Mouse (Mus musculus) 3T3-L1 (cell line): ENCODE data around the gene Nipal3.

Experiments used
- DNase-seq: peaks from one replicate; pipeline ENCODE4 v3.0.0-alpha.2; 2015; ENCODE audit warnings: low read depth, low spot score

The Nipal3 gene

GRCm38 (mm10) chr4:135505794-135506193, 11.0 kb upstream of the Nipal3 start:
- DNase-seq = no peak

GRCm38 (mm10) chr4:135501587-135501986, 6.7 kb upstream of the Nipal3 start:
- no peak for DNase-seq

- no peak for DNase-seq
Measured at GRCm38 (mm10) chr4:135499831-135500230, 5.0 kb upstream of the Nipal3 start.

GRCm38 (mm10) chr4:135498136-135498535, 3.3 kb upstream of the Nipal3 start:
- DNase-seq = no peak

GRCm38 (mm10) chr4:135495810-135496209, 972 bp upstream of the Nipal3 start:
- no peak for DNase-seq

- no peak for DNase-seq
Measured at GRCm38 (mm10) chr4:135495397-135495791, 556 bp upstream of the Nipal3 start.

- DNase-seq = peak; percentile 45
Measured at GRCm38 (mm10) chr4:135493691-135494520, 932 bp downstream of the Nipal3 start.

GRCm38 (mm10) chr4:135493271-135493670, 1.6 kb downstream of the Nipal3 start:
- DNase-seq = no peak

- no peak for DNase-seq
Measured at GRCm38 (mm10) chr4:135489256-135489655, 5.6 kb downstream of the Nipal3 start.

GRCm38 (mm10) chr4:135486352-135486751, 8.5 kb downstream of the Nipal3 start:
- no peak for DNase-seq

GRCm38 (mm10) chr4:135485086-135485485, 9.8 kb downstream of the Nipal3 start:
- no peak for DNase-seq

GRCm38 (mm10) chr4:135480370-135480769, 14.5 kb downstream of the Nipal3 start:
- no peak for DNase-seq

- no peak for DNase-seq
Measured at GRCm38 (mm10) chr4:135477851-135478250, 17.0 kb downstream of the Nipal3 start.

- DNase-seq = no peak
Measured at GRCm38 (mm10) chr4:135463406-135463805, 31.4 kb downstream of the Nipal3 start.

GRCm38 (mm10) chr4:135453572-135453971, 41.3 kb downstream of the Nipal3 start:
- DNase-seq = no peak

- DNase-seq = no peak
Measured at GRCm38 (mm10) chr4:135453164-135453563, 41.7 kb downstream of the Nipal3 start.

GRCm38 (mm10) chr4:135451360-135452015, 43.4 kb downstream of the Nipal3 start:
- DNase-seq = no peak

- DNase-seq = no peak
Measured at GRCm38 (mm10) chr4:135442473-135442872, 52.4 kb downstream of the Nipal3 start.

GRCm38 (mm10) chr4:135439904-135440522, 54.8 kb downstream of the Nipal3 start:
- DNase-seq = peak; percentile 35

GRCm38 (mm10) chr4:135439188-135439647, 55.6 kb downstream of the Nipal3 start:
- peak; percentile 80 for DNase-seq

- DNase-seq = no peak
Measured at GRCm38 (mm10) chr4:135437924-135438323, 56.9 kb downstream of the Nipal3 start.

GRCm38 (mm10) chr4:135436291-135436690, 58.5 kb downstream of the Nipal3 start:
- DNase-seq = peak; percentile 37
